Mouse (Mus musculus) liver, postnatal 0 days (tissue): ENCODE measurements at regions not wholly inside any gene's neighbourhood (a gene's known extent, or its start where the extent isn't known, plus 50 kb on each side); places are given as distances from the start of the nearest gene placed in this dataset.

ENCODE experiments used
- CTCF ChIP-seq: sonication (generic); IDR thresholded peaks from 2 replicates; pipeline ENCODE4 v1.5.1; 2016; ENCODE audit warnings: antibody characterized with exemption, low read depth
- EP300 ChIP-seq: IDR thresholded peaks from 2 replicates; pipeline ENCODE4 v1.6.1; 2016; ENCODE audit warnings: antibody characterized with exemption, low read depth, mild to moderate bottlenecking

GRCm38 (mm10) chr12:28377373-28377772 lies 174.8 kb downstream of the Dcdc2c start:
- TF ChIP-seq EP300 = no peak
- no peak for TF ChIP-seq CTCF
